Mouse (Mus musculus) neural tube, embryonic 13.5 days (tissue): ENCODE data around the gene Slc31a2. TPM values are rescaled to one million over a fixed set of nuclear protein-coding genes. Genes with fewer than 3 reads are reported as not detected.

Experiments used
- ATAC-seq: fragments of 200-750 bp; cut with Nextera tagmentation; 2 replicates; pipeline ENCODE4 v1.8.0; 2017; ENCODE audit warnings: low read depth, mild to moderate bottlenecking, moderate TSS enrichment, moderate library complexity
- H3K27ac ChIP-seq: fragments of 300-500 bp; sonication (generic); replicated peaks from 2 replicates; pipeline ENCODE4 v1.5.1; 2015; ENCODE audit warnings: moderate library complexity, mild to moderate bottlenecking, inconsistent platforms
- H3K27me3 ChIP-seq: fragments of 300-500 bp; sonication (generic); 2 replicates; pipeline ENCODE4 v1.6.1; 2015; ENCODE audit warnings: mild to moderate bottlenecking, inconsistent platforms
- H3K36me3 ChIP-seq: fragments of 300-500 bp; sonication (generic); 2 replicates; pipeline ENCODE4 v1.6.1; 2015; ENCODE audit warnings: mild to moderate bottlenecking, inconsistent platforms
- H3K4me1 ChIP-seq: fragments of 300-500 bp; sonication (generic); replicated peaks from 2 replicates; pipeline ENCODE4 v1.6.1; 2015; ENCODE audit warnings: inconsistent platforms
- H3K4me2 ChIP-seq: fragments of 300-500 bp; sonication (generic); 2 replicates; pipeline ENCODE4 v1.6.1; 2015; ENCODE audit warnings: inconsistent platforms, mild to moderate bottlenecking, moderate library complexity
- H3K4me3 ChIP-seq: fragments of 300-500 bp; sonication (generic); 2 replicates; pipeline ENCODE4 v1.5.1; 2015; ENCODE audit warnings: mild to moderate bottlenecking, inconsistent platforms
- H3K9ac ChIP-seq: fragments of 300-500 bp; sonication (generic); 2 replicates; pipeline ENCODE4 v1.6.1; 2015; ENCODE audit warnings: moderate library complexity, mild to moderate bottlenecking, inconsistent platforms
- H3K9me3 ChIP-seq: fragments of 300-500 bp; sonication (generic); 2 replicates; pipeline ENCODE4 v1.6.1; 2016; ENCODE audit warnings: inconsistent platforms
- WGBS: fragments of 180-500 bp; shearing (Covaris S2); methylation state at CpG from one replicate; pipeline ENCODE4 v1.1.7; 2015; 5-methylcytosine and 5-hydroxymethylcytosine counted together
- polyA plus RNA-seq: library from polyadenylated mRNA; unstranded; fragments of >200 nt; fragmentation: Nextera tagmentation; extraction: Ambion mirVana; gene quantifications from 2 replicates; pipeline ENCODE4 v1.2.1, GENCODE M21; 2015

Slc31a2 gene
- polyA plus RNA-seq, 1 experiment from 2014 or later, result 18.1 TPM

DNA sequence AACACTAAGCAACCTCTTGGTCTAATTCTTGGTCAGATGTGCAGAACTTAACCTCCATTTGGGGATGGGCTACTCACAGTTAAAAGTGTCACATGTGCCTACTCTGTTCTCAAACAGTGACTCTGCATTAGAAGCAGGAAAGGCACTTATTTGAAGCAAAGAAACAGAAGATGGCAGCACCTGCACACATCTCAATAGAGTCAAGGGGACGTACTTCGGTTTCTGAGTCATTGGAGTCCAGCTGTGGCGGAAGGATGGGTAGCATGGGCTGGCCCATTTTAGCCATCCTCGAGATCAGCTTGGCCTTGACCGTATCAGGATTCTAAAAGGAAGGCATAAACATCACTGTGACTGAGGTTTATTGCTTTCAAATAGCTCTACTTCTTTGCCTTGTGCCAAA, 69.6 kb downstream of the Slc31a2 start:
- Histone ChIP-seq H3K27me3 (no peaks in the 10 kb centered on the region), H3K9ac (no peak overlapping the region), H3K4me2 (no peak overlapping the region), H3K27ac (no peak overlapping the region), H3K36me3 (peaks cover 77% of the 10 kb centered on the region), H3K4me3 (no peak overlapping the region), H3K4me1 (no peaks in the 10 kb centered on the region), H3K9me3 (no peaks in the 10 kb centered on the region)
- 73% methylated on average over 5 of the region's 5 CpGs for WGBS
- no peak for ATAC-seq

DNA sequence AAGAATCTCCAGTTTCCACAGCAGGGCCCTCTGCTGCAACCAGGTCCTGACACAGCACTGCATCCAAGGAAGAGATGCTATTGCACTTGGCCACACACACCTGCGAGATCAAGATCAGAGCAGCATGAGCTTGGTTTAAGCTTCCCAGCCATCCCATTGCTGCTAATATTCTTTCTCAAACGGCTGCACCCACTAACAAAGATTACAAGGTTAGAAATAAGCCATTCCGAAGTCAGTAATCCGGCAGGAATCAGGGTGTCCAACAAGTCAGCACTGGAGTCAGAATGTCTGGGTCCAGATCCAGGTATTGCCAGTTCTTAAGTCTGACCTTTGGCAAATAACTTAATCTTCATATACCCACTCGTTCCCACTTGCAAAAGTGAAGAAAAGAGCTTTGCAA, 76.2 kb downstream of the Slc31a2 start:
- Histone ChIP-seq H3K9me3 (no peaks in the 10 kb centered on the region), H3K27me3 (no peaks in the 10 kb centered on the region), H3K4me1 (no peaks in the 10 kb centered on the region), H3K36me3 (peaks cover 71% of the 10 kb centered on the region), H3K4me2 (no peak overlapping the region), H3K4me3 (no peak overlapping the region), H3K9ac (no peak overlapping the region), H3K27ac (no peak overlapping the region)
- WGBS, result 90% methylated on average over 5 of the region's 5 CpGs
- ATAC-seq, result no peak

DNA sequence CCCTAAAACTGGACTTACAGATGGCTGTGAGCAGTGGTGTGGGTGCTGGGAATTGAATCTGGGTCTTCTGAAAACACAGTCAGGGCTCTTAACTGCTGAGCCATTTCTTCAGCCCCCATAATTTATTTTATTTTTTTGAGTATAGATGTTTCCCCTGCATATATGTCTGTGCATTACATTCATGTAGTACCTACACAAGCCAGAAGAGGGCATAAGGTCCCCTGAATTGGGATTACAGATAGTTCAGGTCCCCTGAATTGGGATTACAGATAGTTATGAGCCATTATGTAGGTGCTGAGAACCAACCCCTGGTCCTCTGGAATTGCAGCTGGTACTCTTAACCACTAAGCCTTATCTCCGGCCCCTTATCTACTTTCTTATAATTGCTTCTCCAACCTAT, 81.6 kb downstream of the Slc31a2 start:
- peaks cover 59% of the 10 kb centered on the region for H3K36me3 ChIP-seq
- H3K4me1 ChIP-seq, result no peaks in the 10 kb centered on the region
- ATAC-seq, result no peak
- WGBS, result 90% methylated on average over 1 of the region's 1 CpGs
- no peaks in the 10 kb centered on the region for H3K27me3 ChIP-seq
- H3K9me3 ChIP-seq, result 0 out of 2 replicates have a peak, but pooled peaks cover 3% of the 10 kb centered on the region
- no peak overlapping the region for H3K4me2 ChIP-seq
- H3K4me3 ChIP-seq, result no peak overlapping the region
- H3K9ac ChIP-seq, result no peak overlapping the region
- no peak overlapping the region for H3K27ac ChIP-seq

DNA sequence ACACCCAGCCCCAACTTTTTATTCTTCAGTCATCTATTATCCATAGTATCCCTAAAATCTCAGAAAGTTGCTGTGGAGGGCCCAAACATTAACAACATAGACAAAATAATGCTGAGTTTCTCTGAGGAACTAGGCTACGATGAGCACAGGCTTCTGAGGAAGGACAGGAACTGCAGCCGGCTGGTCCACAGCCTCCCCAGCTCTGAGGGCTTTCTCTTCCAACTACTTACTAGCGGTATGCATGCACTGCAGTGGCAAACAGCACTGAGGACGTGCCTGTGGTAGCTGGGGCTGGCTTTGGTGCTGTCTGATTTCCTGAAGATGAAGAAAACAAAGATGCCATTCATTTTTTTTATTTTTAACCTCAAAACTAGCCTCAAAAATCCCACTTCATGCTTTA, 83.5 kb downstream of the Slc31a2 start:
- no peak overlapping the region for H3K27ac ChIP-seq
- H3K9ac ChIP-seq, result no peak overlapping the region
- 0 out of 2 replicates have a peak, but pooled peaks cover 3% of the 10 kb centered on the region for H3K9me3 ChIP-seq
- H3K4me2 ChIP-seq, result no peak overlapping the region
- no peak for ATAC-seq
- peaks cover 47% of the 10 kb centered on the region for H3K36me3 ChIP-seq
- no peaks in the 10 kb centered on the region for H3K27me3 ChIP-seq
- no peaks in the 10 kb centered on the region for H3K4me1 ChIP-seq
- WGBS, result 87% methylated on average over 4 of the region's 4 CpGs
- no peak overlapping the region for H3K4me3 ChIP-seq

DNA sequence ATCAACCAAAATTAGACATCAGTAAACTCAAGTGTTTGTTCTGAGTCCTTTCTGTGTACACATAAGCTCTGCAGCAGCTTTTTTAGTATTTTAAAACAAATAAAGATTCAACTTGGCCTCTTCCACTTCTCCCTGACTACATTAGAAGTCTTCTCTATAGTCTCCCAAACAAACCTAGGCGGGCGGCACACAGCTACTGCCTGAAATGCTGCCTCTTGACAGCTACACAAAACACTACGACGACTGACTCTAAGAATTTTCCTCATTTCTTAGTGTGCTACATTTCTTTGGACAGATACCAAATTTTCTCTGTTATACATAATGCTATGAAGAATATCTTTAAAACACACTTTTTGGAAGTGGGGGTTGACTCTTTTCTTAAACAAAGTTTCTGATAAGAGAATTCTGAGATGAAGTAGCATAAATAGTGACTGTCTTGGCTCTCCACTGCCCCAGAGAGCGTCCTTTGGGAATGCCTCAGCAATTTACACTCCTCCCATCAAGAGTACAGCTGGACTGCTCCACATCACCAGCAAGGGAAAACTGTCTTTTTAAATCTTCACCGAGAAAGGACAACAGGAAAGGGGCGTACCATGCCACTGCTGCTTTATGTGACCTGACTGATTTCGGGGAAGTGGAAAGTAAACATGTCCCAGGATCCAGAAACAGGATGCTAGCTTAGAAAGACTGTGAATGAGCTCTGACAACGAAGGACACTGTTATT, 85.4 kb downstream of the Slc31a2 start:
- Histone ChIP-seq H3K4me2 (no peak overlapping the region), H3K9ac (no peak overlapping the region), H3K4me3 (no peak overlapping the region), H3K36me3 (peaks cover 45% of the 10 kb centered on the region), H3K27me3 (no peaks in the 10 kb centered on the region), H3K9me3 (0 out of 2 replicates have a peak, but pooled peaks cover 3% of the 10 kb centered on the region), H3K4me1 (no peaks in the 10 kb centered on the region), H3K27ac (no peak overlapping the region)
- 79% methylated on average over 9 of the region's 9 CpGs for WGBS
- ATAC-seq, result no peak

Other genes starting within 250 kb of the Slc31a2 start
- not detected in 2 replicates for gene Mup20, start 208.4 kb upstream of the Slc31a2 start, polyA plus RNA-seq
- not detected in 2 replicates for gene Mup3, start 175.2 kb upstream of the Slc31a2 start, polyA plus RNA-seq
- not detected in 2 replicates for gene Mup21, start 111.7 kb upstream of the Slc31a2 start, polyA plus RNA-seq
- 24.9 and 30.6 TPM in 2 replicates for gene Zfp37, start 31.5 kb upstream of the Slc31a2 start, polyA plus RNA-seq
- gene Fkbp15, start 98.0 kb downstream of the Slc31a2 start, polyA plus RNA-seq, result 24.8 and 24.9 TPM in 2 replicates
- gene Slc31a1, start 98.2 kb downstream of the Slc31a2 start, polyA plus RNA-seq, result 34.6 and 35.0 TPM in 2 replicates
- gene Cdc26, start 146.1 kb downstream of the Slc31a2 start, polyA plus RNA-seq, result 98.8 and 108 TPM in 2 replicates
- gene Prpf4, start 146.2 kb downstream of the Slc31a2 start, polyA plus RNA-seq, result 17.1 and 17.9 TPM in 2 replicates
- 0.18 TPM in 1 of 2 replicates, not detected in the other for gene Rnf183, start 172.7 kb downstream of the Slc31a2 start, polyA plus RNA-seq
- 5.7 and 6.8 TPM in 2 replicates for gene Wdr31, start 208.3 kb downstream of the Slc31a2 start, polyA plus RNA-seq
- gene Bspry, start 217.5 kb downstream of the Slc31a2 start, polyA plus RNA-seq, result 0.74 and 0.80 TPM in 2 replicates
- 13.1 and 14.2 TPM in 2 replicates for gene Hdhd3, start 240.9 kb downstream of the Slc31a2 start, polyA plus RNA-seq